Mouse (Mus musculus) bone marrow macrophage, adult 2 months (primary cell): ENCODE results near the gene Tent5a.

ENCODE experiments used
- CTCF ChIP-seq: IDR thresholded peaks from 2 replicates; pipeline ENCODE4 v1.5.1; 2012; ENCODE audit warnings: low read depth, mild to moderate bottlenecking, low read length, moderate library complexity
- POLR2A ChIP-seq: IDR thresholded peaks from 2 replicates; pipeline ENCODE4 v1.6.1; 2012; ENCODE audit warnings: mild to moderate bottlenecking, low read depth, low read length, borderline replicate concordance

- TF ChIP-seq CTCF (no peak), POLR2A (no peak)
These were observed 13.2 kb upstream of the Tent5a start for GRCm38 (mm10) chr9:85340303-85340702.
